Mouse (Mus musculus): ENCODE data around the gene Prss22.

The Prss22 gene

GRCm38 (mm10) chr17:23997901-23998300, at the start of gene Prss22:
Gene Prss22 (minus strand): TSS chr17:23998100.
- no peak for DNase-seq (ENCODE audit: low spot score in 2 of 2)

GRCm38 (mm10) chr17:24046026-24046425, 48.1 kb upstream of the Prss22 start:
- DNase-seq (ENCODE audit: low spot score in 2 of 2), result no peak

- DNase-seq (ENCODE audit: low spot score in 2 of 2), result no peak
Measured at GRCm38 (mm10) chr17:24045608-24046007, 47.7 kb upstream of the Prss22 start.

GRCm38 (mm10) chr17:24044482-24044881, 46.6 kb upstream of the Prss22 start:
- DNase-seq (ENCODE audit: low spot score in 2 of 2), result no peak

GRCm38 (mm10) chr17:24037844-24038243, 39.9 kb upstream of the Prss22 start, which contains the start of gene Prss27:
Gene Prss27 (plus strand): TSS chr17:24038144.
- no peak for DNase-seq (ENCODE audit: low spot score in 2 of 2)

GRCm38 (mm10) chr17:24037360-24037759, 39.5 kb upstream of the Prss22 start:
- no peak for DNase-seq (ENCODE audit: low spot score in 2 of 2)

GRCm38 (mm10) chr17:24036954-24037353, 39.1 kb upstream of the Prss22 start:
- DNase-seq (ENCODE audit: low spot score in 2 of 2), result no peak

- no peak for DNase-seq (ENCODE audit: low spot score in 2 of 2)
Measured at GRCm38 (mm10) chr17:24035087-24035486, 37.2 kb upstream of the Prss22 start.

GRCm38 (mm10) chr17:24030551-24030950, 32.7 kb upstream of the Prss22 start:
- no peak for DNase-seq (ENCODE audit: low spot score in 2 of 2)

- DNase-seq (ENCODE audit: low spot score in 2 of 2), result no peak
Measured at GRCm38 (mm10) chr17:24029477-24029876, 31.6 kb upstream of the Prss22 start.

- no peak for DNase-seq (ENCODE audit: low spot score in 2 of 2)
Measured at GRCm38 (mm10) chr17:24021375-24022199, 23.7 kb upstream of the Prss22 start.

- no peak for DNase-seq (ENCODE audit: low spot score in 2 of 2)
Measured at GRCm38 (mm10) chr17:24020696-24021095, 22.8 kb upstream of the Prss22 start.

GRCm38 (mm10) chr17:24015727-24016126, 17.8 kb upstream of the Prss22 start:
- DNase-seq (ENCODE audit: low spot score in 2 of 2), result no peak

- no peak for DNase-seq (ENCODE audit: low spot score in 2 of 2)
Measured at GRCm38 (mm10) chr17:24014433-24014965, 16.6 kb upstream of the Prss22 start.

GRCm38 (mm10) chr17:24012921-24013320, 15.0 kb upstream of the Prss22 start:
- DNase-seq (ENCODE audit: low spot score in 2 of 2), result no peak

- DNase-seq (ENCODE audit: low spot score in 2 of 2), result no peak
Measured at GRCm38 (mm10) chr17:24009617-24010016, 11.7 kb upstream of the Prss22 start.

- DNase-seq (ENCODE audit: low spot score in 2 of 2), result no peak
Measured at GRCm38 (mm10) chr17:24008105-24008504, 10.2 kb upstream of the Prss22 start.

GRCm38 (mm10) chr17:24007391-24007790, 9.5 kb upstream of the Prss22 start:
- peak in 1 of 2 experiments; percentile 3 for DNase-seq (ENCODE audit: low spot score in 2 of 2)

- no peak for DNase-seq (ENCODE audit: low spot score in 2 of 2)
Measured at GRCm38 (mm10) chr17:24006930-24007329, 9.0 kb upstream of the Prss22 start.

- no peak for DNase-seq (ENCODE audit: low spot score in 2 of 2)
Measured at GRCm38 (mm10) chr17:24005049-24005448, 7.1 kb upstream of the Prss22 start.

GRCm38 (mm10) chr17:24004071-24004665, 6.3 kb upstream of the Prss22 start:
- DNase-seq (ENCODE audit: low spot score in 2 of 2), result no peak

GRCm38 (mm10) chr17:24000404-24000803, 2.5 kb upstream of the Prss22 start:
- DNase-seq (ENCODE audit: low spot score in 2 of 2), result no peak

GRCm38 (mm10) chr17:23998383-23998782, 483 bp upstream of the Prss22 start:
- DNase-seq (ENCODE audit: low spot score in 2 of 2), result no peak
